Mouse (Mus musculus): ENCODE results near the gene Clrn2. TPM values are rescaled to one million over a fixed set of nuclear protein-coding genes. Genes with fewer than 3 reads are reported as not detected.

Clrn2 gene
- polyA plus RNA-seq, 1 experiment from 2014 or later = not detected

Other genes with a start within 250 kb of the Clrn2 start
- gene Qdpr, start 3.5 kb upstream of the Clrn2 start, polyA plus RNA-seq (2015; fragmentation: Nextera tagmentation; extraction: Ambion mirVana) = 112 and 113 TPM in 2 replicates
- gene Lap3, start 39.6 kb downstream of the Clrn2 start, polyA plus RNA-seq (2015; fragmentation: Nextera tagmentation; extraction: Ambion mirVana) = 66.7 and 76.4 TPM in 2 replicates
- 169 and 170 TPM in 2 replicates for gene Med28, start 66.5 kb downstream of the Clrn2 start, polyA plus RNA-seq (2015; fragmentation: Nextera tagmentation; extraction: Ambion mirVana)
- 0.12 and 0.25 TPM in 2 replicates for gene Fam184b, start 185.9 kb downstream of the Clrn2 start, polyA plus RNA-seq (2015; fragmentation: Nextera tagmentation; extraction: Ambion mirVana)
- 31.2 and 34.2 TPM in 2 replicates for gene Ncapg, start 216.2 kb downstream of the Clrn2 start, polyA plus RNA-seq (2015; fragmentation: Nextera tagmentation; extraction: Ambion mirVana)

Measured in heart, embryonic 16.5 days (tissue).